Mouse (Mus musculus) megakaryocyte, embryonic 14.5 days (primary cell): ENCODE data around the gene Vps13c.

Source experiments
- FLI1 ChIP-seq: IDR thresholded peaks from 2 replicates; pipeline ENCODE4 v1.6.1; 2012; ENCODE audit warnings: low read length, inconsistent platforms, mixed read lengths
- GATA1 ChIP-seq: IDR thresholded peaks from 3 replicates; pipeline ENCODE4 v1.6.1; 2012; ENCODE audit warnings: mixed read lengths, low read length, inconsistent platforms, borderline replicate concordance

- TF ChIP-seq FLI1 (no peak), GATA1 (no peak)
These were observed 121.8 kb downstream of the Vps13c start for GRCm38 (mm10) chr9:67961953-67962352.
